Mouse (Mus musculus): ENCODE data around the gene Ccdc28b.

The Ccdc28b gene

DNA sequence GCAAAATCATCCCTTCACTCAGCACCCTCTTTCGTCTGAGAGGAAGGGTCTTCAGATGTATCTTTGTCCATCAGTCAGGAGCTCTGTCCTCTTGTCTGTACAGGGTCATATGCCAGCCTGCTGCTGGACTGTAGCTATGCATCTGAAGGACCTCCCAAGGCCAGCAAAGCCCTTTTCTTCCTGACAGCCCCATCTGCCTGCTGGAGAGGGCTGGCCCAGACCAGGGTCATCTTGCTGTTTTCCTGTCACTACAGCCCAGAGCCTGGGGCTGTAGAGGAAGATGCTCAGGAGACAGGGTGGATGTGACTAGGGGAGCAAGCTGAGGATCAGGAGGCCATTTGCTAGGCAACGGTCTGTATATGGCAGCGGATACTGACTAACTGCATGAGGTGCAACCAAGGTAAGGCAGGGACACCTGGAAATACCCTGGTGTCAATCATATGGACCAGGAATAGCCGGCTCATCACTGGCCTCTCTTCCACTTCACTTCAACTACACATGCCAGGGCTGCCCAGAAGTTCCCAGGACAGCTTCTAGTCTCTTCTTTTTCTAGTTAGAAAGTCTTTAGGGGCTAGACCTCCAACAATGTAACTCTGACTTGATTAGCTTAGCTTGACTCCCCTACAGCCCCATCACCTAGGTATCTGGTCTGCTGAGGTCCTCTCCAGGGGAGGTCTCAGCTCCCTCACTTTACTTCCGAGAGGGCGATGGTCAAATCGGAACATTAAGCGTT lies 778 bp downstream of the Ccdc28b start:
- DNase-seq (ENCODE audit: low spot score) = no peak

DNA sequence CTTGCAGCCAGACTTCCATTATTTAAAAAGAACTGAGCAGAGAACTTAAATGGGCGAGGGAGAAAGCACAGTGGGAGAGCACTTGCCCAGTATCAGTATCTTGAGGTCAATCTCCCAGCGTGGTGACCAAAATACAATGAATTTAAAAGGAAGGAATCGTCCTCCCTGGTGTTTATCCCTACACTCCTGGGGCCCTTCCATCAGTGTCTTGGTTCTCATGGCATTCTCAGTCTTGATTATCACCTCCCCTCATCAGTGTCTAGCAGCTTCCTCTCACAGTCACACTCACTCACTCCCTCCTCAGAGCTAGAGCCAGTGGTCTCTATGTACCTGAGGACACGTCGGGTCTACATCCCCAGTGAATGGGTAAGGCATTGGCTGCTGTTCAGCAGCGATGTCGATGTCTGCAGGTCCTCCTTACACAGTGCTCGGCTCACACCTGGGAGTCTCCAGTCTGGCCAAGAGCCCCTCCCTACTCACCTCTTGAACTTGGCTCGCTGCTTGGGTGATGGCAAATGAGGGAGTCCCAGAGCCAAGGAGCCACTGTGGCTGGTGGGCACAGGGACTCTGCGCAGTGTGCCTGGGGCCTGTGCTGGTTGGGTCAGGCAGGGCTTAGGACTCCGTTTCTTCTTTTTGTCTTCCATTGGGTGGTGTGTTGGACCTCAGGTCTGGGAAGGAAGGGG lies 1.5 kb downstream of the Ccdc28b start:
- DNase-seq (ENCODE audit: low spot score) = no peak

DNA sequence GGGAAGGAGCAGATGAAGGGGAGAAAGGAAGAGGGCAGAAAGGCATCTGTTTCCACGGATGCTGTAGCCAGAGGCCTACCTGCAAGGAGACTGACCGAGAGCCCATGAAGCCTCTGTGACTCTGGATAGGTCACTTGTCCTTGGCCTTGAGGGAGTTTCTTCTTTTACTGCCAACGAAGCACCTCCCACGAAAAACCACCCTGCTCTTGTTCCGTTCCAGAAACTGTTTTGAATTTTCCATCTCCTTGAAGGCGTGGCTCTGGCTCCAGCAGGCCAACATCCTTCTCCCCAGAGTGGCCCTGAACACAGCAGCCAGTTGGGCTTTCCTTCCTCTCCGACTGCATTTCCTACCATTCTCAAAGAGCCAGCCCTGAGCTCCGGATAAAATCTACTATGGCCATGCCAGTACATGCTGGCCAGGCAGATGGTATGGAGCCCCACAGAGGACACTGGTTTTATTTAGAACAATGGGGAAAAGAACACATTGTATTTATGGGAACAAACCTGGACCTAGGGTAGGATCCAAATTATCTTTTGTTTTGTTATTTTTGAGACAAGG lies 2.4 kb downstream of the Ccdc28b start:
- no peak for DNase-seq (ENCODE audit: low spot score)

DNA sequence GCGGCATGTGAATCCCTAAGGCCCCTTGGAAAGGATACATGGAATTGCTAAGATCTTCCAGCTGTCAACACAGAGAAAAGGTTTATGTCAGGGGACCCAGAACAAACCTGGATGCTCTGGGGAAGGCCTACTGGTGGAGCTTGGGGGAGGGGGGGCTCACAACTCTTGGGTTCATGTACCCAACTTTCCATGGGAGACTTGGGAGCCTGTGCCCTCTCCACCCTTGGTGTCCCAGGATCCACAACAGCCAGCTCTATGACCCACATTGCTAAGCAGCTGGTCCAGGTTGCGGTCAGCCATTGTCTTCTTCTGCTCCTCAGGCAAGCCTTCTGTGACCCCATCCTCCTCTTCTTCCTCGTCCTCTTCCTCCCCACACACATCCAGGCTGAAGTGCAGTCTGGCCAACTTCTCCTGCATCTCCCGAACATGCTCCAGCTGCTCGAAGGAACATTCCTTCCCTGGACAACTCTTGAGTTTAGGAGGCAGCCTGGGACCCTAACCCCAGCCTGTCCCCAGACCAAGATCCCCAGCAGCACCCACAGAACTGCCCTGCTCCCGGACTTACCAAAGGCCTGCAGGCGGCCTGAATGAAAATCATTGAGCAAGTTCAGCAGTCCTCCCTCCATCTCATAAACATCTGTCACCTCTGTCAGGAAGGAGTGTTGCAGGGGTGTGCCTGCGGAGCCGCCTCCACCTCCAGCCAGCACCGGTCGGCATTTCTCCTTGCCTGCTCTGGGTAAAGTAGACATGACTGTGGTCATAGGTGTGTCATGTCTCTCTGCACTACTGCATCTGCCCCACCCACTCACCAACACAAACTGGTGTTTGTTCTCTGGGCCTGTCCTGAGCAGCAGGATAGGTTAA lies 3.1 kb downstream of the Ccdc28b start:
- no peak for DNase-seq (ENCODE audit: low spot score)

GRCm38 (mm10) chr4:129618786-129619691 lies 4.7 kb downstream of the Ccdc28b start, which contains the start of gene Iqcc:
Gene Iqcc (minus strand): TSS chr4:129619099.
- DNase-seq (ENCODE audit: low spot score) = peak; percentile 96

- no peak for DNase-seq (ENCODE audit: low spot score)
These were observed 5.7 kb downstream of the Ccdc28b start for GRCm38 (mm10) chr4:129618031-129618430.

DNA sequence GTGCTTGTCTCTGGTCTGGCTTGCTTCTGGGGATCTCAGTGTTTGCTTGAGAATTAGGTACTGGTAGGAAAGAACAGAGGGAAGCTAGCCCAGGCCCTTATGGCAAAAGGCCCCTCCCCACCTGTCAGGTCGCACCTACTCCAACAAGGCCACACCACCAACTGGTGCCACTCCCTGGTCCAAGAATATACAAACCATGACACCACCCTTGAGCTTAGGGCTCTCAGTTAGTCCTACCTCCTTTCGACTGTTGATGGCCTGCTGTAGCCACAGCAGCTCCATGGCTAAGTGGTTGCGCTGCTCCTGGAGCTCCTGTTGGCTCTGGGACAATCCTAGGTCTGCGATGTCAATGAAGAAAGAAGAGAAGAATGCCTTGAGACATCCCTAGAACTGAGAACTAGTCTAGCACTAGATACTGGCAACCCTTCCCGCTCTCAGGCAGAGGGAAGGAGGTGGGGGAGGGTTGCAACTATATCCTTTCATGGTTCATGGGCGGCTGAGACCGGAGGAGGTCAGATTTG lies 6.6 kb downstream of the Ccdc28b start:
- no peak for DNase-seq (ENCODE audit: low spot score)

- no peak for DNase-seq (ENCODE audit: low spot score)
These were observed 7.1 kb downstream of the Ccdc28b start for GRCm38 (mm10) chr4:129616631-129617030.

DNA sequence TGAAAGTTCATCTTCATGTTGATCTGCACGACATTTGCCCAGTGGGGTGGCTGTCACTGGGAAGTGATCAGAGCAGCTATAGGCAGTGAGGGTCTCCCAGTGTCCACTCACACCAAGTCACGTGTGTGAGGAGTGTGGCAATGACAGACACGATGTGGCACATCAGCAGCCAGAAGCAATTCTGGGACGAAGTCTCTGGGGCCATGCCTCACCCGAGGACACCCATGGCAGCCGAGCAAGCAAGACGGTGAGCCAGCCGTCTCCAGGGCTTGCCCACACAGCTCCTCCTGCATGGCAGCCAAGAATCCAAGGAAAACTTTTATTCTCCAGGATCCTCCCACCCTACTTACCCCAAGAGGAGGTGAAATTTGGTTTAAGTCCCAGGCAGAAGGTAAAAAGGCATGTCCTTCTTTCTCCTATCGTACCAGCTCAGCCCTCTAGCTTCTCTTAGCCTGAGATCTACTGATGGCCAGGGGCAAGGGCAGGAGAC lies 7.9 kb downstream of the Ccdc28b start:
- DNase-seq (ENCODE audit: low spot score) = no peak

DNA sequence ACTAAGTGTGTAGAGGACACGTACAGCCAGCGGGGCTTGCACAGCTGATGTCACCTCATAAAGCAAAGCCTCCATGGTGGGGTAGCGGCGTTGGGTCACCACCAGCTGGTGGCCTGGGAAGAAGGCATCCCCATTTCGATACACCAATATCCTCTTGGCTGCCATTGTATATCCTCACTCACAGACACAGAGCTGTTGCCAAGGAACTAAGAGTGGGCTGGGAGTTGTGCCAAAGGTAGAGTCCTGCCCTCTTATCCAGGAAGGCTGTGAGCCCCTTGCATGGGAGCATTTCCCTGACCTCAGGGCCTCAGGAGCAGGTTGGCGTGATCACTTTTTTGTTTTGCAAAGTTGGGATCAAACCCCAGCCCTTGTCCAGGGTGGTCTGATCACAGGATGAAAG lies 9.7 kb downstream of the Ccdc28b start, which contains the start of gene Dcdc2b:
Dcdc2b (minus strand) TSS at position 165 of the 400 bp plus-strand sequence.
- DNase-seq (ENCODE audit: low spot score) = no peak

- DNase-seq (ENCODE audit: low spot score) = no peak
These were observed 13.3 kb downstream of the Ccdc28b start for GRCm38 (mm10) chr4:129610472-129610871.

DNA sequence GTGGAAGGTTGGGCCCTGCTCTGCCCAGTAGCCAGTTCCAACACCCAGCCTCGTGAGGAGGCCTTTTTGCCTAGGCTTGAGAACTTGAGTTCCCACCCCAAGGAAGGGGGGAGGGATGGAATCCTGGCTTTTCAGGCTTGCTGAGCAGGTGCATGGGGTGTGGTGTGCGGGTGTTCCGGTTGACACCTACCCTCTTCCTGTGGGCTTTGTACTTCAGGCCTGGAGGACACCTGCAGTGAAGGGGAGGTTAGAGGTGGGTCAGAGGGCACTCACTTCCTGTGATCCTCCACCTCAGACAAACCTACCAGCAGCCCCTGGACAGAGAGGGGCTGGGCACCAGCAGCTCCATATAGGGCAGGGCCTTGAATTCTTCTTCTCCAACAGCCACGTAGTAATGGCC lies 13.7 kb downstream of the Ccdc28b start:
- DNase-seq (ENCODE audit: low spot score) = no peak

DNA sequence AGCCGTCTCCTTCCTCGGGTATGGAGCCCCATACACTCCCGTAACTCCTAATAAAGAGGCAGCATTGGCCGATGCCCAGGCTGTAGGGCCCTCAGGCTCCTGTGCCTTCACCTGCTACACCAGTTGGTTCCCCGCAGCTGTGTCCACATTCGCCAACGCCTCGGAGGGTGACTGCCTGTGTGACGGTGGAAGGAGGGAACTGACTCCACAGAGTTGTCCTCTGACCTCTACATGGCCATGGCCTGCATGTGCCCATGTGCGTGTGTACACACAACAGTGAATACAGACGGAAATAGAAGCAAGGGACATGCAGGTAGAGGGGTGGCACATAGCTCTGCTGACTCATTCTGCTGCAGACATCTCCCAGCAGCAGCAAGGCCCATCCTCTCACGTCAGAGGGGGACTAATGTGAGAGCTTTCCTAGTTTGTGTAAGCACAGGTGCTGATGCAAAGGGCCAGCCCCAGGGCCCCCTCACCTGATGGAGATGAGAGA lies 14.6 kb downstream of the Ccdc28b start:
- no peak for DNase-seq (ENCODE audit: low spot score)

DNA sequence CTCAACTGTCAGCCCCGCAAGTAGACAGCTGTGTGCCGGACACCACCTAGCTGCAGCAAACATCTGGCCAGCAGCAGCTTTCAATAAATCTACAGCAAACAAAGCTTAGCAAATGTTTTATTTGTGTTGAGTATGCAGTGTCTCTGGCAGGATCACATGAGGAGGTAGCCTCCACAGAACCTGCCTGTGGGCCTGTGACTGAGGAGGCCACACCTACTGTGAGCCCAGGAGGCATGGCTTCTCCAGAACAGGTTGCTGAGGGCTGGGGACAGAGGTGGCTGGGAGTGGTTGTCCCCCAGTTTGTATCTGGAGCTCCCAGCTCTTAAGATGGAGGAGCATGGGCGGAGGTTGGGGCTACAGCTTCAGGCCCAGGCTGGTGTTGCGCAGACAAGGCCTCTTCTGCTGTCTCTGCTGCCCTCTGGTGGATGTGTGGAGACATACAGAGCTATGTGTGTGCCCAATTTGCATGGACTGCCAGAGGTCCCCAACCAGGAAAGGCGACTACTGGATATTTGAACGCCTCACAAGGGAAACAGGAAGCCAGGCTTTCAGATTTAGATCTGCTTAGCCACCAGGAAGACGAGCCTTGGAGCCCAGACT lies 15.2 kb downstream of the Ccdc28b start:
- peak; percentile 92 for DNase-seq (ENCODE audit: low spot score)

GRCm38 (mm10) chr4:129600233-129601158 lies 23.3 kb downstream of the Ccdc28b start, which contains the start of the genes Eif3i and Tmem234:
Gene Eif3i (minus strand): TSS chr4:129600648.
Gene Tmem234 (plus strand): TSS chr4:129600668.
- peak; percentile 92 for DNase-seq (ENCODE audit: low spot score)

GRCm38 (mm10) chr4:129588865-129589264 lies 34.9 kb downstream of the Ccdc28b start:
- no peak for DNase-seq (ENCODE audit: low spot score)

- no peak for DNase-seq (ENCODE audit: low spot score)
These were observed 36.8 kb downstream of the Ccdc28b start for GRCm38 (mm10) chr4:129586943-129587342.

DNA sequence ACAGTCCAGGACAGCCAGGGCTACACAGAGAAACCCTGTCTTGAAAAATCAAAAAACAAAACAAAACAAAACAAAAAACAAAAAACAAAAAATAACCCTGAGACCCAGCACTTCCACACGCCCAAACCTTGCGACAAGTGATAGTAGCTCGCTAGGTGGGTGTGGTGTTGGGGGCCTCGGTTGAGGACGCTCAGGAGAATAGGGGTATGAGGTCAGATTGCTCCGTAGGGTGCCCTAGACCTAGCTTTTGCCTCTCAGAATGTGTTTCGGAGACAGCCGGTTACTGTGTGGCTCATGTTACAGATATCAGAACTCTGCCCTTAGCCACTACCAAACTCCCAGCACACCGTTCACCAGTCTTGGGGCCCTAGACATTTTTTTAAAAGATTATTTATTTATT lies 38.0 kb downstream of the Ccdc28b start:
- no peak for DNase-seq (ENCODE audit: low spot score)

All from embryo, embryonic 10.5 days (tissue).